In the genomic region with DNA sequence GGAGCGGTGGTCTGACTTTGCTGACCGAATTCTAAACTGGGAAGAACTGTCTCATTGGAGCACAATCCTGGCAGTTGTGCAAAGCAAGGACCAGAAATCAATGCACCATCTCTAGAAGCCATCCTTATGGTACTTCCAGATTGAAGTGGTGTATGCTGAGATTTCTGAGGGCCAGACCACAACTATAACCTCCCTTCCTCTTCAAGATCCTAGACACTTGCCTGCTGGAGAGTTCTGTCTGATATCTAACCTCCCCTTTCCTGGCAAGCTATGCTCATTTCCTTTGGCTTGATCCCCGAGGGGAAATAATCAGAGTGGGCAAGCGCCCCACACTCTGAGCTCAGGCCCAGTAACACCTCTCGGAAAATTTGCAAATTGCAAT, we compare ENCODE assay signal across 1 mouse cellular context.
TF ChIP-seq lines count a peak whose summit lies in the region.

No protein-coding gene starts in this region.

TF ChIP-seq in CH12.LX, 34 proteins besides CTCF, POLR2A, EP300 and RAD21 (continued from another document):
- no peak for TF ChIP-seq SIN3A (IDR thresholded peaks at IDR 0.05; ENCODE audit: low read length)
